Mouse (Mus musculus) hindbrain, postnatal 0 days (tissue): ENCODE results near the gene Nudt2. TPM values are rescaled to one million over a fixed set of nuclear protein-coding genes. Genes with fewer than 3 reads are reported as not detected.

Experiments used
- ATAC-seq: fragments of 200-750 bp; cut with Nextera tagmentation; 2 replicates; pipeline ENCODE4 v1.8.0; 2017; ENCODE audit warnings: mild to moderate bottlenecking, moderate TSS enrichment, moderate library complexity
- DNase-seq: peaks from one replicate; pipeline ENCODE4 v3.0.0-alpha.2; 2015; ENCODE audit warnings: low spot score
- H3K27ac ChIP-seq: fragments of 300-500 bp; sonication (generic); 2 replicates; pipeline ENCODE4 v1.5.1; 2014; ENCODE audit warnings: mild to moderate bottlenecking
- H3K27me3 ChIP-seq: fragments of 300-500 bp; sonication (generic); 2 replicates; pipeline ENCODE4 v1.6.1; 2014; ENCODE audit warnings: low read length, mixed read lengths; ENCODE audit not compliant: insufficient read depth
- H3K36me3 ChIP-seq: fragments of 300-500 bp; sonication (generic); 2 replicates; pipeline ENCODE4 v1.6.1; 2014; ENCODE audit warnings: low read length, mixed read lengths; ENCODE audit not compliant: insufficient read depth
- H3K4me1 ChIP-seq: fragments of 300-500 bp; sonication (generic); 2 replicates; pipeline ENCODE4 v1.6.1; 2014; ENCODE audit warnings: antibody characterized with exemption, low read length, mixed read lengths; ENCODE audit not compliant: insufficient read depth
- H3K4me2 ChIP-seq: fragments of 300-500 bp; sonication (generic); 2 replicates; pipeline ENCODE4 v1.6.1; 2014; ENCODE audit warnings: low read depth, mild to moderate bottlenecking, low read length, moderate library complexity, mixed read lengths
- H3K4me3 ChIP-seq: fragments of 300-500 bp; sonication (generic); 2 replicates; pipeline ENCODE4 v1.5.1; 2014; ENCODE audit warnings: low read length
- H3K9ac ChIP-seq: fragments of 300-500 bp; sonication (generic); replicated peaks from 2 replicates; pipeline ENCODE4 v1.6.1; 2014; ENCODE audit warnings: mild to moderate bottlenecking, low read length, moderate library complexity, mixed read lengths
- H3K9me3 ChIP-seq: fragments of 300-500 bp; sonication (generic); 2 replicates; pipeline ENCODE4 v1.6.1; 2016; ENCODE audit warnings: low read length, mixed read lengths
- CTCF ChIP-seq: IDR thresholded peaks from 2 replicates; pipeline ENCODE4 v1.5.1; 2016; ENCODE audit warnings: antibody characterized with exemption, control low read depth, low read depth
- WGBS: fragments of 180-500 bp; shearing (Covaris S2); extraction: QIAGEN DNeasy Blood & Tissue Kit; methylation state at CpG from one replicate; pipeline ENCODE4 v1.1.7; 2014; 5-methylcytosine and 5-hydroxymethylcytosine counted together
- polyA plus RNA-seq: library from polyadenylated mRNA; unstranded; fragments of >200 nt; fragmentation: Nextera tagmentation; extraction: Ambion mirVana; gene quantifications from 2 replicates; pipeline ENCODE4 v1.2.1, GENCODE M21; 2015
- total RNA-seq: library from RNA; depleted of rRNA; stranded (reverse); fragments of >200 nt; gene quantifications from 2 replicates; pipeline ENCODE4 v1.2.3, GENCODE M21; 2014

Gene Nudt2
- total and polyA plus RNA-seq, 2 experiments from 2014 or later: 29.2 to 71.6 TPM

DNA sequence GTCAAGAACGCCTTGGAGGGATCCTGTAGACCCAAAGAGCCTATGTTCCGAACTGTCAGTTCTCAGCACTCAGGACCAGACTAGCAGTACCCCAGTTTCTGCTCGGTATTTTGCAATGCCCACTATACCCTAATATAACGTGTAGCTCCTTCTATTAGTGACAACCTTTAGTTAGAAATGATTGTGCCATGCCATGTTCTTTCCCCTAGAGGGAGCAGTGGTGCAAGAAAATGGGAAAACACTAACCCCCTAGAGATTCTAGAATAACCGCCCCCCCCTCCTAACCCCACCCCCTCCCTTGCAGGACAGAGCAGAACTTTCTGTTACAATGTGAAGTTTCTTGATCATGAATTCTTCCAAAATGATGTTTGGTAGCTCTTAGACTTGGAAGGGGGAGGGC lies 39.4 kb downstream of the Nudt2 start:
- H3K9me3 ChIP-seq: no peaks in the 10 kb centered on the region
- no peak overlapping the region for H3K9ac ChIP-seq
- ATAC-seq (no peak), DNase-seq (peak; percentile 42)
- TF ChIP-seq CTCF: peak; percentile 46; the same call in 1 of the 2 replicates
- WGBS: 70% methylated on average over 5 of the region's 5 CpGs
- no peak overlapping the region for H3K4me2 ChIP-seq
- H3K4me1 ChIP-seq: peaks cover 17% of the 10 kb centered on the region; the same call in 1 of the 2 replicates
- no peaks in the 10 kb centered on the region; the same call in 1 of the 2 replicates for H3K27me3 ChIP-seq
- H3K4me3 ChIP-seq: no peak overlapping the region
- no peaks in the 10 kb centered on the region for H3K36me3 ChIP-seq
- no peak overlapping the region for H3K27ac ChIP-seq

DNA sequence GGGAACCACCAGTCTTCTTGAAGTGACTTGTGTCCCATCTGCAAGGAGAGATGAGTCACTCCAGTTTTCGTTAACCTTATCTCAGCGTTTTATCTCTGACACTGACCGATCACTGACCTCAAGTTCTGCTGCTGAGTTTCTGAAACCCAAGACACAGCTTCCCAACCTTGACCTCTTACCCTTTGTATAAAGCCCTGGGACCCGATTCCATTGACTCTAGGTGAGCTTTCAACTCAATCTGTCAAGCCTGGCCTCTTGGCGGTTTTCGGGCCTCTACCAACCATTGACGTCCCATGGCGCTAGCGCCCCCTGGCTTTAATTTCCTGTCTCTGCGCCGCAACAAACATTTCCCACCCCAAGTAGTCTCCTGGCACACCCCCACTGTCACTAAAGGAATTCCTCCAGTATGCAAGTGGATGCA lies 40.2 kb downstream of the Nudt2 start:
- H3K36me3 ChIP-seq: no peaks in the 10 kb centered on the region
- H3K27me3 ChIP-seq: no peaks in the 10 kb centered on the region; the same call in 1 of the 2 replicates
- peaks cover 17% of the 10 kb centered on the region; the same call in 1 of the 2 replicates for H3K4me1 ChIP-seq
- H3K27ac ChIP-seq: no peak overlapping the region
- 58% methylated on average over 11 of the region's 11 CpGs for WGBS
- H3K4me3 ChIP-seq: no peak overlapping the region
- no peak overlapping the region for H3K4me2 ChIP-seq
- no peak overlapping the region for H3K9ac ChIP-seq
- TF ChIP-seq CTCF: peak; percentile 51
- H3K9me3 ChIP-seq: no peaks in the 10 kb centered on the region
- ATAC-seq (no peak), DNase-seq (no peak)

DNA sequence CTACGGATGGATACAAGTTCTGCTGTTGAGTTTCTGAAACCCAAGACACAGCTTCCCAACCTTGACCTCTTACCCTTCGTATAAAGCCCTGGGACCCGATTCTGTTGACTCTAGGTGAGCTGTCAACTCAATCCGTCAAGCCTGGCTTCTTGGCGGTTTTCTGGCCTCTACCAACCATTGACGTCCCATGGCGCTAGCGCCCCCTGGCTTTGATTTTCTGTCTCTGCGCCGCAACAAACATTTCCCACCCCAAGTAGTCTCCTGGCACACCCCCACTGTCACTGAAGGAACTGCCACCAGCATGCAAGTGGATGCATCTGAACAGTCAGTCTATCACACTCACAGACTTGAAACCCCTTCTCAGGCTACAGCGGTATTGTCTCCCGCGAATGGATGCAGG lies 41.2 kb downstream of the Nudt2 start:
- Histone ChIP-seq H3K27me3 (no peaks in the 10 kb centered on the region), H3K36me3 (no peaks in the 10 kb centered on the region), H3K4me3 (peak overlapping the region; percentile 46; the same call in 1 of the 2 replicates), H3K9me3 (no peaks in the 10 kb centered on the region), H3K4me2 (peak overlapping the region; percentile 90), H3K27ac (peak overlapping the region; percentile 70), H3K4me1 (peaks cover 17% of the 10 kb centered on the region; the same call in 1 of the 2 replicates), H3K9ac (no peak overlapping the region; the same call in 1 of the 2 replicates)
- DNase-seq (peak; percentile 77), ATAC-seq (no peak)
- peak; percentile 74 for TF ChIP-seq CTCF
- 10% methylated on average over 13 of the region's 13 CpGs for WGBS

DNA sequence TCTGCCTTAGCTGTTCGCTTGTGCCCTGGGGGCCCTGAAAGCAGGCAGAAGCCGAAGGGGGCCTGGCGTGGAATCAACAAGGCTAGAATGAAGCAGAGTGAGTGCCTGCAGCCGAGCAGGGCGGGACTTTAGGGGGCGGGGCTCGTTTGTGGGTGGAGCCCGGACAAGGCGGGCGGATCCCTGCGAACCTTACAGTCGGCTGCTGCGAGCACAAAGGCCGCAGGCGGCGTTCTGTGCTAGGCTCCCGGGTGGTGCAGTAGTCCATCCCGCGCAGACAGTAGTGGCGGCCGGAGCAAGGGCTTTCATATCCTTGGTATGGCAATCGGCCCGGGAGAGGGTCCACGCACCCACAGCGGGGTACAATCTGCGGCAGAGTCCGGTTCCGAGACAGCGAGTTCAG lies 42.0 kb downstream of the Nudt2 start:
- ATAC-seq: peak; percentile 77

DNA sequence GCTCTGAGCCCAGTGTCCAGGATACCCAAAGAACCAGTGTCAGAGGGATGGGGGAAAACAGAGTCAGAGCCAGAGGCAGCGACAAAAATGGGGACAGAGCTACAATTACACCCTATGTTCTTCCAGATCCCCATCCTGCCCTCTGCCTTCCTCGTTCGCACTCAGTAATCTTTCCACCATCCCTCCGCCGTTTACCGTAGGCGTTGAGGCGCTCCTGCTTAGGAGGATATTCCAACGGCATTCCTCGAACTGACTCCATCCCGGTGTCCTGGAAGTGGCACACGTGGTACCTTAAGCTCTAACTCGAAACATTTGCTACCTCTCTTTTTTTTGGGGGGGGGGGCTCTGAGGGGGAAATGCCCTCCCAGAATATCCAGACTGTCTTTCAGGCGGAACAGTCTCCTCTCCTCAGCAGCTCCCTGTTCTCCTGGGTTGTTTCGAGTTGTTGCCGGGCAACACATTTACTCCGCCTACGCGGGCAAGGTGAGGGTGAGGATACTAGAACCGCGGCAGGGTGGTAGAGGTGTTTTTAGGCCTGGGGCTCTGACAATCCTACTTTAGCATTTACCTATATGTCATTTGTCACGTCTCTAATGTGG lies 42.5 kb downstream of the Nudt2 start:
- Histone ChIP-seq H3K36me3 (no peaks in the 10 kb centered on the region), H3K27me3 (no peaks in the 10 kb centered on the region), H3K4me2 (peak overlapping the region; percentile 90), H3K27ac (peak overlapping the region; percentile 70; the same call in 1 of the 2 replicates), H3K9ac (peak overlapping the region; percentile 62), H3K4me1 (peaks cover 14% of the 10 kb centered on the region; the same call in 1 of the 2 replicates), H3K4me3 (peak overlapping the region; percentile 46), H3K9me3 (no peaks in the 10 kb centered on the region)
- ATAC-seq (no peak; the same call in 1 of the 2 replicates), DNase-seq (peak; percentile 58)
- TF ChIP-seq CTCF: no peak; the same call in 1 of the 2 replicates
- 4% methylated on average over 22 of the region's 22 CpGs for WGBS

More for the DNA sequence above, 42.0 kb downstream of the Nudt2 start:
- peak overlapping the region; percentile 70 for H3K27ac ChIP-seq
- H3K4me3 ChIP-seq: peak overlapping the region; percentile 46
- no peaks in the 10 kb centered on the region for H3K9me3 ChIP-seq
- DNase-seq: peak; percentile 88
- peak; percentile 35; the same call in 1 of the 2 replicates for TF ChIP-seq CTCF
- H3K36me3 ChIP-seq: no peaks in the 10 kb centered on the region
- H3K9ac ChIP-seq: peak overlapping the region; percentile 62
- H3K4me2 ChIP-seq: peak overlapping the region; percentile 90
- peaks cover 17% of the 10 kb centered on the region; the same call in 1 of the 2 replicates for H3K4me1 ChIP-seq
- H3K27me3 ChIP-seq: no peaks in the 10 kb centered on the region
- under 1% methylated on average over 29 of the region's 29 CpGs for WGBS

DNA sequence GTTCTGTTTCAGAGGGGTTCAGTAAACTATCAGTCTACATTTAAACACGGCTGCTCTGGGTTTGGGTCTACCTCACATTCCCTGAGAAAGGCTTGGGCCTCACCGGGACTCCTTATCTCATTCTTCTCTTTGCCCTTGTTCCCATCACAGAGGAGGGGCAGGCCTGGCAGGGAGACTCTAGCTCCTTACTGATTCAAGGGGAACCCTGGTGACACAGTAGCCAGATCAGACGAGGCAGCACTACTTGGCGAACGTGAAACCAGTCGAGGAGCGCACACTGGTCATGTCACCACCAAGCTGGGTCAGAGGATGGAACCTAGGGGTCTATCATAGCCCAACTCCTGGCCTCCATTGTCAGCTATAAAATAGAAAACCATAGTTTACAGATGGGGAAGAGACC lies 43.0 kb downstream of the Nudt2 start:
- no peaks in the 10 kb centered on the region for H3K9me3 ChIP-seq
- WGBS: 43% methylated on average over 7 of the region's 7 CpGs
- H3K4me3 ChIP-seq: no peak overlapping the region
- no peak overlapping the region for H3K9ac ChIP-seq
- H3K4me2 ChIP-seq: peak overlapping the region; percentile 90; the same call in 1 of the 2 replicates
- DNase-seq (no peak), ATAC-seq (no peak)
- H3K27me3 ChIP-seq: no peaks in the 10 kb centered on the region
- peaks cover 14% of the 10 kb centered on the region; the same call in 1 of the 2 replicates for H3K4me1 ChIP-seq
- no peak for TF ChIP-seq CTCF
- no peak overlapping the region for H3K27ac ChIP-seq
- H3K36me3 ChIP-seq: no peaks in the 10 kb centered on the region

DNA sequence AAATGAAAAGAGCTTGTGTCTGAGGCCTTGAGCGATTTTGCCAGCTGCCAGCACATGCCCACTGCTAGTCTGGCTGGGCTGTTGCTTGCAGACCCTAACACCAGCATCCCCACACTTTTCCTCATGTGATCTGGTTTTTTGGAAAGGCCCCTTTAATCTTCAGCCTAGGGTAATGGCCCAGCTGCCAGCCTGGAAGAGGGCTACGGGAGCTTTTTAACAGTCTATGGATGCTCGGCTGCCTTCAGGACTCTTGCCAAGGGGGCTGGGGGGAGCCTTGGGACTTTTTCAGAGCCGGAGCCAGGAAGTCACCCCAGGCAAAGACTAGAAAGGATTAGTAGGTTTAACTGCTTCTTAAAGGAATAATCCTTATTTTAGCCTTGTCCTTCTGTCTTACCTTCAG lies 48.4 kb downstream of the Nudt2 start:
- TF ChIP-seq CTCF: no peak
- H3K27me3 ChIP-seq: no peaks in the 10 kb centered on the region
- peaks cover 6% of the 10 kb centered on the region; the same call in 1 of the 2 replicates for H3K4me1 ChIP-seq
- H3K27ac ChIP-seq: peak overlapping the region; percentile 58
- H3K4me3 ChIP-seq: no peak overlapping the region
- no peaks in the 10 kb centered on the region for H3K36me3 ChIP-seq
- ATAC-seq (peak; percentile 73), DNase-seq (peak; percentile 78)
- H3K9ac ChIP-seq: 0 out of 2 replicates have a peak overlapping the region, but pooled peaks have one; percentile 9
- H3K4me2 ChIP-seq: peak overlapping the region; percentile 33
- no peaks in the 10 kb centered on the region for H3K9me3 ChIP-seq
- 15% methylated on average over 4 of the region's 4 CpGs for WGBS
